Mouse (Mus musculus): ENCODE results near the gene Dip2b. TPM values are rescaled to one million over a fixed set of nuclear protein-coding genes. Genes with fewer than 3 reads are reported as not detected.

The Dip2b gene
- total and polyA plus RNA-seq, 3 experiments, result 13.9 to 68.9 (median 15.4) TPM

DNA sequence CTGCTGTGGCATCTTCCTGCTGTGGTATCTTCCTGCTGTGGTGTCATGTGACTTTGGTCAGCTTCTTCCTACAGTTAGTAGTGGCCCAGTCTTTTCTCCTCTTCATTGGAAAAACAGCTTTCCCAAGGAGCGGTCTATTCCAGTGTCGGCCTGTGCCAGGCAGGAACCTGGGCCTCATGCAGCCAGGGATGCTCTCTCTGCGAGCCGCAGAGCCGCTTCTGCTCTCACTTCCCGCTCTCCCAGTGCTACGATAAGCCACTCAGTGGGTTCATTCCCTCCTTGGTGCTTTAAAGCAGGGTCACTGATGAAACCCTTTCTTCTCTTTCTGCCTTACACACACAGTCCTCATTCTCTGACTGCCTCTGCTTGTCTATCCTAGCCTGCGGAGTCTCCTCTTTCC, 53.4 kb downstream of the Dip2b start:
- H3K9me3 ChIP-seq (replicated peaks; ENCODE audit: insufficient read depth, low read length), result no peaks in the 10 kb centered on the region
- no peaks in the 10 kb centered on the region for H3K27me3 ChIP-seq (ENCODE audit: control insufficient read depth in 1 of 2, insufficient read depth in 2 of 2, low read length in 2 of 2)
- H3K4me1 ChIP-seq (ENCODE audit: control insufficient read depth in 1 of 2, insufficient read depth in 2 of 2, low read length in 2 of 2), result no peaks in the 10 kb centered on the region; a peak in 2 of 4 replicates
- TF ChIP-seq USF1 (IDR thresholded peaks at IDR 0.05; ENCODE audit: low read depth, low read length) (peak; percentile 43; the same call in 1 of the 2 replicates), ZNF384 (IDR thresholded peaks at IDR 0.05; ENCODE audit: low read depth, low read length) (no peak)
- DNase-seq (ENCODE audit: low read depth, low spot score), result no peak
- H3K4me3 ChIP-seq (ENCODE audit: control insufficient read depth in 1 of 2, insufficient read depth in 1 of 2, low read depth in 2 of 2, low read length in 2 of 2), result no peak overlapping the region
- H3K79me2 ChIP-seq (ENCODE audit: control insufficient read depth, insufficient read depth, low read length, poor library complexity), result no peaks in the 10 kb centered on the region
- no peaks in the 10 kb centered on the region for H3K36me3 ChIP-seq (ENCODE audit: control insufficient read depth in 1 of 2, insufficient read depth in 2 of 2, low read length in 2 of 2)
- H3K9ac ChIP-seq (ENCODE audit: control insufficient read depth, low read depth, low read length, poor library complexity, severe bottlenecking), result no peak overlapping the region
- H3K27ac ChIP-seq (ENCODE audit: control insufficient read depth, low read depth, low read length), result no peak overlapping the region

DNA sequence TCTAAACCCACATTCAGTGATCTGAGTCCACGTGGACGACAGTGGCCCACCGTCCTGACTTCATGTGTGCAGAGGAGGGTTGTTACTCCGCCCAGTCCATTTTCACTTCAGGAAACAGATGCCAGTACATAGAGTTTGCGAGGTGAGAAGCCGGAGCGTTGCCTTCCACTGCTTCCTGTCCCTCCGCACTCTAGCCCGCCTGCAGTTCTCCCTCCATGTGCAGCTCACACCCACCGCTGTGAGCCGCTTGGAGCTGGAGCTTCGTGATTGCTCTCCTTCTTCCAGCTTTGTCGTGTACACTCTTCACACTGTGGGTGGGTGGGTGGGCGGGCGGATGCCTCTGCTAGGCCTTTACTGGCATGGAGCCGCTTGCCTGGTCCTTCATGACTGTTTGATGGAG, 53.8 kb downstream of the Dip2b start:
- TF ChIP-seq MAX (IDR thresholded peaks at IDR 0.05; ENCODE audit: low read length) (no peak), TBP (IDR thresholded peaks at IDR 0.05; ENCODE audit: low read depth, low read length) (no peak), UBTF (IDR thresholded peaks at IDR 0.05; ENCODE audit: borderline replicate concordance, insufficient read depth, low read depth, low read length) (no peak), RAD21 (IDR thresholded peaks at IDR 0.05; ENCODE audit: low read depth, low read length) (no peak), E2F4 (IDR thresholded peaks at IDR 0.05; ENCODE audit: borderline replicate concordance, low read depth, low read length) (no peak), ETS1 (IDR thresholded peaks at IDR 0.05; ENCODE audit: low read depth, low read length) (no peak)
- no peak for DNase-seq (ENCODE audit: low read depth, low spot score)
- H3K4me3 ChIP-seq (ENCODE audit: control insufficient read depth in 1 of 2, insufficient read depth in 1 of 2, low read depth in 2 of 2, low read length in 2 of 2), result no peak overlapping the region
- no peaks in the 10 kb centered on the region; a peak in 2 of 4 replicates for H3K4me1 ChIP-seq (ENCODE audit: control insufficient read depth in 1 of 2, insufficient read depth in 2 of 2, low read length in 2 of 2)
- H3K9ac ChIP-seq (ENCODE audit: control insufficient read depth, low read depth, low read length, poor library complexity, severe bottlenecking), result no peak overlapping the region
- H3K27me3 ChIP-seq (ENCODE audit: control insufficient read depth in 1 of 2, insufficient read depth in 2 of 2, low read length in 2 of 2), result no peaks in the 10 kb centered on the region
- H3K79me2 ChIP-seq (ENCODE audit: control insufficient read depth, insufficient read depth, low read length, poor library complexity), result no peaks in the 10 kb centered on the region
- H3K9me3 ChIP-seq (replicated peaks; ENCODE audit: insufficient read depth, low read length), result no peaks in the 10 kb centered on the region
- no peak overlapping the region for H3K27ac ChIP-seq (ENCODE audit: control insufficient read depth, low read depth, low read length)
- H3K36me3 ChIP-seq (ENCODE audit: control insufficient read depth in 1 of 2, insufficient read depth in 2 of 2, low read length in 2 of 2), result no peaks in the 10 kb centered on the region

DNA sequence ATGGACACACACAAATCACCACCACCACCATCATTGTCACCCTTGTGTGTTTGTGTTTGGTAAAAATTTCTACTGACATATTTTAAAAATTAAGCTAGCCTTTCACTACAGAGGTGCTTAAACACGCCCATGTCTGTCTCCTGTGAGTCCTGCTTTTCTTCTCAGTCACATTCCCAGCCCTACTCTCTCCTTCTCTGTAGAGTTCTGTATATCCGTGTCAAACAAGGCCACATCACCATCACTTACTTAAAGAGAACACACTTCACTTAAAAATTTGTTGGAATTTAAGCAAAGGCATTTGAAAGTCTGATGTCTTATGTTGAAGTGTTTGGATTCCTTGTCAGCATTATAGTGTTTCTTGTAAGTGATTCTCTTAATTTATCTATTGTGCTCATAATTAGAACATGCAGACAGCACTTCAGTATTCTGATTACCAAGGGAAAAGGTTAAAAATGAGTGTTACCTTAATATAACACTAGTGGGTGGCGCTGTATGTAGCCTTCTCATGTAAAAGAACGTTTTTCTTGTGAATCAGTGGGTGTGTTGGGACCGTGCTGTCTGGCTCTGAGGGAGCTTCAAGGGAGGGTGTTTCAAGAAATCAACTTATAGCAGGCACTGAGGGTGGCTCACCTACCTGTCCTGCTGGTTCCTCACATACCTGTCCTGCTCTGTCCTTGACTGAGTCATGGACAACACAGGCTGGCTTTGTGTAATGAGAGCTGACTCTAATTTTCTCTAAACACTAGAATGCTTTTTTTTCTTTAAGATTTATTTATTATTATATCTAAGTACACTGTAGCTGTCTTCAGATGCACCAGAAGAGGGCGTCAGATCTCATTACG, 58.3 kb downstream of the Dip2b start:
- Histone ChIP-seq H3K9ac (ENCODE audit: control insufficient read depth, low read depth, low read length, poor library complexity, severe bottlenecking) (no peak overlapping the region), H3K27ac (ENCODE audit: control insufficient read depth, low read depth, low read length) (no peak overlapping the region)
- no peak for TF ChIP-seq NELFE (IDR thresholded peaks at IDR 0.05; ENCODE audit: low read depth, low read length)
- TF ChIP-seq USF1 (IDR thresholded peaks at IDR 0.05; ENCODE audit: low read depth, low read length), result no peak
- TF ChIP-seq MAFK (IDR thresholded peaks at IDR 0.05; ENCODE audit: borderline replicate concordance, low read depth, low read length), result no peak
- TF ChIP-seq UBTF (IDR thresholded peaks at IDR 0.05; ENCODE audit: borderline replicate concordance, insufficient read depth, low read depth, low read length), result no peak
- no peak for TF ChIP-seq TBP (IDR thresholded peaks at IDR 0.05; ENCODE audit: low read depth, low read length)
- no peak for TF ChIP-seq USF2 (IDR thresholded peaks at IDR 0.05; ENCODE audit: borderline replicate concordance in 1 of 2, insufficient read depth in 1 of 2, low read depth in 1 of 2, low read length in 2 of 2)
- no peak for TF ChIP-seq CHD1 (IDR thresholded peaks at IDR 0.05; ENCODE audit: low read depth, low read length)
- no peak; a peak in 1 of 6 replicates for TF ChIP-seq CTCF (IDR thresholded peaks at IDR 0.05 in 2 of 3, conservative IDR thresholded peaks at IDR 0.05 in 1 of 3; ENCODE audit: control insufficient read depth in 1 of 3, insufficient read depth in 1 of 3, low read depth in 2 of 3, low read length in 3 of 3, poor library complexity in 1 of 3, severe bottlenecking in 1 of 3)
- no peak for TF ChIP-seq ELF1 (IDR thresholded peaks at IDR 0.05; ENCODE audit: low read depth, low read length)
- no peak for TF ChIP-seq ZNF384 (IDR thresholded peaks at IDR 0.05; ENCODE audit: low read depth, low read length)
- no peak for TF ChIP-seq SMC3 (IDR thresholded peaks at IDR 0.05; ENCODE audit: low read depth, low read length)
- no peak for TF ChIP-seq ZKSCAN1 (IDR thresholded peaks at IDR 0.05; ENCODE audit: low read depth, low read length)
- TF ChIP-seq NRF1 (IDR thresholded peaks at IDR 0.05; ENCODE audit: insufficient read depth, low read depth, low read length, poor library complexity, severe bottlenecking), result no peak
- no peak for TF ChIP-seq MAX (IDR thresholded peaks at IDR 0.05; ENCODE audit: low read length)
- no peak for TF ChIP-seq MXI1 (IDR thresholded peaks at IDR 0.05; ENCODE audit: low read depth, low read length)
- TF ChIP-seq ETS1 (IDR thresholded peaks at IDR 0.05; ENCODE audit: low read depth, low read length), result no peak
- no peak for TF ChIP-seq TCF12 (IDR thresholded peaks at IDR 0.05; ENCODE audit: low read depth, low read length)

More for the DNA sequence above, 58.3 kb downstream of the Dip2b start:
- no peaks in the 10 kb centered on the region for H3K79me2 ChIP-seq (ENCODE audit: control insufficient read depth, insufficient read depth, low read length, poor library complexity)
- H3K27me3 ChIP-seq (ENCODE audit: control insufficient read depth in 1 of 2, insufficient read depth in 2 of 2, low read length in 2 of 2), result no peaks in the 10 kb centered on the region
- no peaks in the 10 kb centered on the region for H3K36me3 ChIP-seq (ENCODE audit: control insufficient read depth in 1 of 2, insufficient read depth in 2 of 2, low read length in 2 of 2)
- no peak for DNase-seq (ENCODE audit: low read depth, low spot score)
- H3K4me3 ChIP-seq (ENCODE audit: control insufficient read depth in 1 of 2, insufficient read depth in 1 of 2, low read depth in 2 of 2, low read length in 2 of 2), result no peak overlapping the region
- H3K4me1 ChIP-seq (ENCODE audit: control insufficient read depth in 1 of 2, insufficient read depth in 2 of 2, low read length in 2 of 2), result peaks cover 0 to 3% of the 10 kb centered on the region in 2 experiments; a peak in 3 of 4 replicates
- H3K9me3 ChIP-seq (replicated peaks; ENCODE audit: insufficient read depth, low read length), result no peaks in the 10 kb centered on the region
